Mouse (Mus musculus): Measurements from ENCODE around the gene Ewsr1. TPM values are rescaled to one million over a fixed set of nuclear protein-coding genes. Genes with fewer than 3 reads are reported as not detected.

The Ewsr1 gene
- polyA plus RNA-seq, 1 experiment from 2014 or later = 892 TPM

DNA sequence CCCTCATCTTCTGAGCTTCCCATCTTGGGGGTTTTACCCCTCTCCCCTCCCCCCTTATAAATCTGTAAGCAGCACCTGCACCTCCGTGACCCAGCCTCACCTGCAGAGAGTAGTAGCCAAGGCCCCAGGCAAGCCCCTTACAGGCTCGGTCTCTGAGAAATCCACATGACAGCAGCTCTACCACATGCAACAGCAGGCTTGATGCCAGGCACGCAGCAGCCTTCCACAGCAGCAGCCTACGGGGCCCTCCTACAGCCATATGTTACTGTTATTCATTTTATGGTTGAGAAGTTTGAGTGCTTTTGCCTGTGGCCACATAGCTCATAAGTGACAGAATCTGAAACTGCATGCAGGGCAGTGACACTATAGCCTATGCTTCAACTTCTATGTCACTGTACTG, 63.6 kb downstream of the Ewsr1 start:
- no peak overlapping the region for H3K4me3 ChIP-seq
- no peak overlapping the region for H3K9ac ChIP-seq (replicated peaks)
- peaks cover 99% of the 10 kb centered on the region for H3K36me3 ChIP-seq
- H3K9me3 ChIP-seq = no peaks in the 10 kb centered on the region
- H3K27me3 ChIP-seq = no peaks in the 10 kb centered on the region
- H3K4me2 ChIP-seq (replicated peaks) = no peak overlapping the region
- WGBS = 93% methylated on average over 4 of the region's 4 CpGs
- no peak for ATAC-seq (ENCODE audit: low FRiP score, low read depth)
- H3K27ac ChIP-seq (replicated peaks) = no peak overlapping the region
- H3K4me1 ChIP-seq = no peaks in the 10 kb centered on the region

- Histone ChIP-seq H3K4me1 (no peaks in the 10 kb centered on the region), H3K4me3 (no peak overlapping the region), H3K4me2 (replicated peaks) (no peak overlapping the region), H3K27ac (replicated peaks) (no peak overlapping the region), H3K27me3 (no peaks in the 10 kb centered on the region), H3K9me3 (no peaks in the 10 kb centered on the region), H3K9ac (replicated peaks) (no peak overlapping the region), H3K36me3 (peaks cover 95% of the 10 kb centered on the region)
- 100% methylated on average over 3 of the region's 3 CpGs for WGBS
- no peak for ATAC-seq (ENCODE audit: low FRiP score, low read depth)
Measured at GRCm38 (mm10) chr11:5033136-5033535, 65.9 kb downstream of the Ewsr1 start.

GRCm38 (mm10) chr11:5032706-5033105, 66.4 kb downstream of the Ewsr1 start:
- ATAC-seq (ENCODE audit: low FRiP score, low read depth) = no peak
- WGBS = 93% methylated on average over 10 of the region's 10 CpGs
- no peaks in the 10 kb centered on the region for H3K4me1 ChIP-seq
- H3K9ac ChIP-seq (replicated peaks) = no peak overlapping the region
- peaks cover 95% of the 10 kb centered on the region for H3K36me3 ChIP-seq
- H3K9me3 ChIP-seq = no peaks in the 10 kb centered on the region
- H3K4me3 ChIP-seq = no peak overlapping the region
- no peak overlapping the region for H3K27ac ChIP-seq (replicated peaks)
- no peak overlapping the region for H3K4me2 ChIP-seq (replicated peaks)
- no peaks in the 10 kb centered on the region for H3K27me3 ChIP-seq

GRCm38 (mm10) chr11:5028228-5028627, 70.8 kb downstream of the Ewsr1 start:
- Histone ChIP-seq H3K9ac (replicated peaks) (no peak overlapping the region), H3K4me1 (no peaks in the 10 kb centered on the region), H3K4me3 (no peak overlapping the region), H3K9me3 (no peaks in the 10 kb centered on the region), H3K27me3 (no peaks in the 10 kb centered on the region), H3K4me2 (replicated peaks) (no peak overlapping the region), H3K36me3 (peaks cover 94% of the 10 kb centered on the region), H3K27ac (replicated peaks) (no peak overlapping the region)
- 95% methylated on average over 7 of the region's 7 CpGs for WGBS
- ATAC-seq (ENCODE audit: low FRiP score, low read depth) = no peak

- Histone ChIP-seq H3K4me2 (replicated peaks) (no peak overlapping the region), H3K27me3 (no peaks in the 10 kb centered on the region), H3K9me3 (no peaks in the 10 kb centered on the region), H3K4me3 (no peak overlapping the region), H3K9ac (replicated peaks) (no peak overlapping the region), H3K36me3 (peaks cover 82% of the 10 kb centered on the region), H3K4me1 (no peaks in the 10 kb centered on the region), H3K27ac (replicated peaks) (no peak overlapping the region)
- ATAC-seq (ENCODE audit: low FRiP score, low read depth) = no peak
- 97% methylated on average over 1 of the region's 1 CpGs for WGBS
Measured at GRCm38 (mm10) chr11:5025108-5025507, 74.0 kb downstream of the Ewsr1 start.

Small RNA genes within 50 kb of the gene (microRNA-seq; reads per million reads assigned to microRNA genes)
- gene Gm47296 = not detected

Other genes starting within 250 kb of the Ewsr1 start
- 70.9 and 76.3 TPM in 2 replicates for gene Nf2, start 249.7 kb downstream of the Ewsr1 start, polyA plus RNA-seq (2016; fragmentation: Nextera tagmentation; extraction: Ambion mirVana)
- gene Nipsnap1, start 225.3 kb downstream of the Ewsr1 start, polyA plus RNA-seq (2016; fragmentation: Nextera tagmentation; extraction: Ambion mirVana) = 95.0 and 95.8 TPM in 2 replicates
- 56.3 and 61.8 TPM in 2 replicates for gene Thoc5, start 203.9 kb downstream of the Ewsr1 start, polyA plus RNA-seq (2016; fragmentation: Nextera tagmentation; extraction: Ambion mirVana)
- 0.77 and 0.93 TPM in 2 replicates for gene Nefh, start 151.2 kb downstream of the Ewsr1 start, polyA plus RNA-seq (2016; fragmentation: Nextera tagmentation; extraction: Ambion mirVana)
- 75.9 and 78.2 TPM in 2 replicates for gene Ap1b1, start 112.4 kb downstream of the Ewsr1 start, polyA plus RNA-seq (2016; fragmentation: Nextera tagmentation; extraction: Ambion mirVana)
- 0.37 and 0.63 TPM in 2 replicates for gene Rasl10a, start 41.1 kb downstream of the Ewsr1 start, polyA plus RNA-seq (2016; fragmentation: Nextera tagmentation; extraction: Ambion mirVana)
- gene Gas2l1, start 33.9 kb downstream of the Ewsr1 start, polyA plus RNA-seq (2016; fragmentation: Nextera tagmentation; extraction: Ambion mirVana) = 31.9 and 35.0 TPM in 2 replicates
- gene Rhbdd3, start 340 bp downstream of the Ewsr1 start, polyA plus RNA-seq (2016; fragmentation: Nextera tagmentation; extraction: Ambion mirVana) = 29.0 and 30.3 TPM in 2 replicates
- gene Emid1, start 53.0 kb upstream of the Ewsr1 start, polyA plus RNA-seq (2016; fragmentation: Nextera tagmentation; extraction: Ambion mirVana) = 10.2 and 12.6 TPM in 2 replicates
- 12.2 and 13.1 TPM in 2 replicates for gene Kremen1, start 162.3 kb upstream of the Ewsr1 start, polyA plus RNA-seq (2016; fragmentation: Nextera tagmentation; extraction: Ambion mirVana)

All from midbrain, embryonic 12.5 days (tissue).